Mouse (Mus musculus) kidney, postnatal 0 days (tissue): ENCODE results near the gene Maml3. TPM values are rescaled to one million over a fixed set of nuclear protein-coding genes. Genes with fewer than 3 reads are reported as not detected.

Source experiments
- ATAC-seq: fragments of 200-750 bp; cut with Nextera tagmentation; replicated peaks from 2 replicates; pipeline ENCODE4 v1.8.0; 2017; ENCODE audit warnings: low read depth, moderate number of reproducible peaks, moderate TSS enrichment, moderate library complexity; ENCODE audit not compliant: low FRiP score
- DNase-seq: peaks from one replicate; pipeline ENCODE4 v3.0.0-alpha.2; 2016; ENCODE audit warnings: low spot score
- H3K27ac ChIP-seq: fragments of 300-500 bp; sonication (generic); 2 replicates; pipeline ENCODE4 v1.5.1; 2014; ENCODE audit warnings: mild to moderate bottlenecking
- H3K27me3 ChIP-seq: fragments of 300-500 bp; sonication (generic); 2 replicates; pipeline ENCODE4 v1.6.1; 2014; ENCODE audit warnings: low read length, mixed read lengths; ENCODE audit not compliant: insufficient read depth
- H3K36me3 ChIP-seq: fragments of 300-500 bp; sonication (generic); 2 replicates; pipeline ENCODE4 v1.6.1; 2014; ENCODE audit warnings: low read length, mixed read lengths; ENCODE audit not compliant: insufficient read depth
- H3K4me1 ChIP-seq: fragments of 300-500 bp; sonication (generic); replicated peaks from 2 replicates; pipeline ENCODE4 v1.6.1; 2014; ENCODE audit warnings: antibody characterized with exemption, low read length, mixed read lengths; ENCODE audit not compliant: insufficient read depth
- H3K4me2 ChIP-seq: fragments of 300-500 bp; sonication (generic); 2 replicates; pipeline ENCODE4 v1.6.1; 2014; ENCODE audit warnings: mild to moderate bottlenecking, low read length, moderate library complexity, mixed read lengths
- H3K4me3 ChIP-seq: fragments of 300-500 bp; sonication (generic); replicated peaks from 2 replicates; pipeline ENCODE4 v1.5.1; 2014; ENCODE audit warnings: low read depth, low read length
- H3K9ac ChIP-seq: fragments of 300-500 bp; sonication (generic); 2 replicates; pipeline ENCODE4 v1.6.1; 2014; ENCODE audit warnings: low read depth, low read length
- H3K9me3 ChIP-seq: fragments of 300-500 bp; sonication (generic); replicated peaks from 2 replicates; pipeline ENCODE4 v1.6.1; 2016; ENCODE audit warnings: low read length, inconsistent platforms, mixed read lengths
- CTCF ChIP-seq: IDR thresholded peaks from 2 replicates; pipeline ENCODE4 v1.5.1; 2016; ENCODE audit warnings: antibody characterized with exemption, low read depth, mild to moderate bottlenecking, moderate library complexity
- WGBS: fragments of 180-500 bp; shearing (Covaris S2); extraction: QIAGEN DNeasy Blood & Tissue Kit; methylation state at CpG from one replicate; pipeline ENCODE4 v1.1.7; 2014; 5-methylcytosine and 5-hydroxymethylcytosine counted together
- polyA plus RNA-seq: library from polyadenylated mRNA; unstranded; fragments of >200 nt; fragmentation: Nextera tagmentation; extraction: Ambion mirVana; gene quantifications from 2 replicates; pipeline ENCODE4 v1.2.1, GENCODE M21; 2015

The Maml3 gene
- polyA plus RNA-seq, 1 experiment from 2014 or later: 5.4 TPM

GRCm38 (mm10) chr3:52103531-52104181 is 1.2 kb downstream of the Maml3 start:
- no peak for ATAC-seq
- TF ChIP-seq CTCF: no peak

GRCm38 (mm10) chr3:52102601-52103530 is 2.0 kb downstream of the Maml3 start:
- ATAC-seq (peak; percentile 65), DNase-seq (peak; percentile 97)
- no peak for TF ChIP-seq CTCF
- peak overlapping the region; percentile 98 for H3K27ac ChIP-seq
- under 1% methylated on average over 52 of the region's 52 CpGs for WGBS
- no peaks in the 10 kb centered on the region for H3K27me3 ChIP-seq
- H3K4me1 ChIP-seq: no peaks in the 10 kb centered on the region; the same call in 1 of the 2 replicates
- no peaks in the 10 kb centered on the region for H3K36me3 ChIP-seq
- peak overlapping the region; percentile 80 for H3K4me2 ChIP-seq
- peak overlapping the region; percentile 81 for H3K4me3 ChIP-seq
- peak overlapping the region; percentile 89 for H3K9ac ChIP-seq
- no peaks in the 10 kb centered on the region for H3K9me3 ChIP-seq

More at GRCm38 (mm10) chr3:52103531-52104181, 1.2 kb downstream of the Maml3 start:
- under 1% methylated on average over 55 of the region's 55 CpGs for WGBS
- peak overlapping the region; percentile 81 for H3K4me3 ChIP-seq
- no peaks in the 10 kb centered on the region for H3K9me3 ChIP-seq
- H3K36me3 ChIP-seq: no peaks in the 10 kb centered on the region
- peak overlapping the region; percentile 98 for H3K27ac ChIP-seq
- peak; percentile 57 for DNase-seq
- H3K9ac ChIP-seq: peak overlapping the region; percentile 89
- peak overlapping the region; percentile 80 for H3K4me2 ChIP-seq
- H3K27me3 ChIP-seq: no peaks in the 10 kb centered on the region
- no peaks in the 10 kb centered on the region; the same call in 1 of the 2 replicates for H3K4me1 ChIP-seq

- Histone ChIP-seq H3K4me2 (peak overlapping the region; percentile 80), H3K4me3 (peak overlapping the region; percentile 81), H3K9ac (peak overlapping the region; percentile 89), H3K4me1 (no peaks in the 10 kb centered on the region; the same call in 1 of the 2 replicates), H3K27me3 (no peaks in the 10 kb centered on the region), H3K27ac (peak overlapping the region; percentile 98), H3K9me3 (no peaks in the 10 kb centered on the region), H3K36me3 (no peaks in the 10 kb centered on the region)
- DNase-seq (peak; percentile 99), ATAC-seq (peak; percentile 86)
- under 1% methylated on average over 44 of the region's 57 CpGs for WGBS
- no peak for TF ChIP-seq CTCF
Measured at GRCm38 (mm10) chr3:52101977-52102600, 2.8 kb downstream of the Maml3 start.

DNA sequence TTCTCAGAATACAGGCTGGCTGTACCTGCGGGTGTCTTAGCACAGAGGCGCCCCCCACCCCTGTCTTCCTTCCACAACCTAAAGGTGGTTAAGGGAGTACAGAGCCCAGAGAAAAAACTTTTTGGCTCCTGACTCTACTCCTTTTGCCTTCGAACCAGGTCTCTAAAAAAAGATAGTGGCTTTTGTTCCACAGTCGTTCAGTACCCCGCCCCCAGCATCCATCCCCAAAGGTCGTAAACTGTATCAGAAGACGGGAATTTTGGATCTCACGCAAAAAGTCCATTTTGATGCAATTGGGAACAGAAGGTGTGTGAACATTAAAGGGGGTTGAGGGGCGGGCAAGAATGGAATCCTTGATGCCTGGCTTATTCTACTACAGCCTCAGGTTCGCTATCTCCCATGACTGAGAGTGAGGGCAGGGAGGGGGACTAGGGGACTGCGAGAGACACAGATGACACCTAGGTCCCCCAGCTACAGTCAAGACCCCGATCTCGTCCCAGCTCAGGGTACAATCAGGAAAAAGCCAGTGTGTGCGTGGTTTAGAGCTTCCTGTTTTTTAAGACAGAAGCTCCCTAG is 3.4 kb downstream of the Maml3 start:
- ATAC-seq (no peak; the same call in 1 of the 2 replicates), DNase-seq (no peak)
- peak overlapping the region; percentile 98 for H3K27ac ChIP-seq
- peak overlapping the region; percentile 89 for H3K9ac ChIP-seq
- H3K27me3 ChIP-seq: no peaks in the 10 kb centered on the region
- H3K36me3 ChIP-seq: no peaks in the 10 kb centered on the region
- TF ChIP-seq CTCF: no peak
- WGBS: 1% methylated on average over 14 of the region's 14 CpGs
- peak overlapping the region; percentile 80 for H3K4me2 ChIP-seq
- no peaks in the 10 kb centered on the region for H3K9me3 ChIP-seq
- H3K4me3 ChIP-seq: peak overlapping the region; percentile 81
- H3K4me1 ChIP-seq: no peaks in the 10 kb centered on the region; the same call in 1 of the 2 replicates

GRCm38 (mm10) chr3:52100926-52101325 is 4.0 kb downstream of the Maml3 start:
- no peaks in the 10 kb centered on the region; the same call in 1 of the 2 replicates for H3K4me1 ChIP-seq
- ATAC-seq (no peak), DNase-seq (no peak)
- no peak for TF ChIP-seq CTCF
- no peaks in the 10 kb centered on the region for H3K27me3 ChIP-seq
- no peaks in the 10 kb centered on the region for H3K36me3 ChIP-seq
- no peaks in the 10 kb centered on the region for H3K9me3 ChIP-seq
- H3K9ac ChIP-seq: no peak overlapping the region
- H3K4me2 ChIP-seq: peak overlapping the region; percentile 80
- H3K27ac ChIP-seq: peak overlapping the region; percentile 98
- WGBS: 41% methylated on average over 9 of the region's 9 CpGs
- peak overlapping the region; percentile 81; the same call in 1 of the 2 replicates for H3K4me3 ChIP-seq

DNA sequence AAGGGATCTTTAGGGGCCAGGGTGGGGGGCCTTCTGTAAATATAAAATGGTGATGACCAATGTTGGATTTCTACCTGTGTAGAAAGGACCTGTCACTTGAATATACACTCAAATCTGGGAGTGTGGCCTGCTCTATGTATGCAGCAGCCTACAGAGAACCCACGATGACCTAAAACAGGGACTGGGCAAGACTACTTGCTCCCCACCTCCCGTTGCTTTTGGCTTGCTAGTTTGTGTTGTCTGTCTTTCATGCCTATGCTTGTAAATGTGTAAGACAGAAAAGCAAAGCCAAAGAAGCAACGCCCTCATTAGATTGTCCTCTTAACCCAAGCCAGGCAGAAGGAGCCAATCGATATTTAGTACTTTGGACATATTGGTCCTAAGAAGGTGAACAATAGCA is 4.6 kb downstream of the Maml3 start:
- 82% methylated on average over 4 of the region's 4 CpGs for WGBS
- no peak overlapping the region for H3K4me3 ChIP-seq

More for the DNA sequence above, 4.6 kb downstream of the Maml3 start:
- no peaks in the 10 kb centered on the region for H3K36me3 ChIP-seq
- no peaks in the 10 kb centered on the region; the same call in 1 of the 2 replicates for H3K4me1 ChIP-seq
- no peak overlapping the region for H3K9ac ChIP-seq
- no peak overlapping the region for H3K4me2 ChIP-seq
- H3K9me3 ChIP-seq: no peaks in the 10 kb centered on the region
- H3K27me3 ChIP-seq: no peaks in the 10 kb centered on the region
- no peak for DNase-seq
- no peak overlapping the region for H3K27ac ChIP-seq
- no peak for ATAC-seq
- TF ChIP-seq CTCF: no peak
